Mouse (Mus musculus): ENCODE data around the gene Gm10100.
"Not testable (repeated sequence)": the region's sequence is repeated elsewhere in the genome, so short reads cannot be mapped to it uniquely, and the experiment has no call there.

The Gm10100 gene

GRCm38 (mm10) chr10:77726186-77726585, at the start of gene Gm10100:
Gene Gm10100 (plus strand): TSS chr10:77726486.
- Histone ChIP-seq H3K9me3 (ENCODE audit: low read length) (no peaks in the 10 kb centered on the region), H3K36me3 (ENCODE audit: insufficient read depth, low read length) (no peaks in the 10 kb centered on the region), H3K4me3 (replicated peaks; ENCODE audit: low read length) (no peak within 1 kb of the TSS), H3K4me1 (replicated peaks; ENCODE audit: low read depth, low read length) (no peaks in the 10 kb centered on the region), H3K27me3 (ENCODE audit: insufficient read depth, low read length) (no peaks in the 10 kb centered on the region)
- TF ChIP-seq NANOG (IDR thresholded peaks at IDR 0.05; ENCODE audit: borderline replicate concordance, low read length) (no peak), POU5F1 (IDR thresholded peaks at IDR 0.05; ENCODE audit: borderline replicate concordance, low read length) (no peak), CTCF (conservative IDR thresholded peaks at IDR 0.05; ENCODE audit: low read length) (no peak)

GRCm38 (mm10) chr10:77677562-77677961, 48.7 kb upstream of the Gm10100 start:
- peak overlapping the region; percentile 70 for H3K4me3 ChIP-seq (replicated peaks; ENCODE audit: low read length)
- TF ChIP-seq POU5F1 (IDR thresholded peaks at IDR 0.05; ENCODE audit: borderline replicate concordance, low read length): no peak
- TF ChIP-seq NANOG (IDR thresholded peaks at IDR 0.05; ENCODE audit: borderline replicate concordance, low read length): no peak
- TF ChIP-seq CTCF (conservative IDR thresholded peaks at IDR 0.05; ENCODE audit: low read length): no peak
- peaks cover 25% of the 10 kb centered on the region for H3K4me1 ChIP-seq (replicated peaks; ENCODE audit: low read depth, low read length)
- no peaks in the 10 kb centered on the region for H3K9me3 ChIP-seq (ENCODE audit: low read length)
- peaks cover 64% of the 10 kb centered on the region for H3K27me3 ChIP-seq (ENCODE audit: insufficient read depth, low read length)
- no peaks in the 10 kb centered on the region for H3K36me3 ChIP-seq (ENCODE audit: insufficient read depth, low read length)

- TF ChIP-seq POU5F1 (IDR thresholded peaks at IDR 0.05; ENCODE audit: borderline replicate concordance, low read length) (no peak), CTCF (conservative IDR thresholded peaks at IDR 0.05; ENCODE audit: low read length) (no peak), NANOG (IDR thresholded peaks at IDR 0.05; ENCODE audit: borderline replicate concordance, low read length) (no peak)
- Histone ChIP-seq H3K9me3 (ENCODE audit: low read length) (no peaks in the 10 kb centered on the region), H3K4me1 (replicated peaks; ENCODE audit: low read depth, low read length) (peaks cover 34% of the 10 kb centered on the region), H3K27me3 (ENCODE audit: insufficient read depth, low read length) (peaks cover 60% of the 10 kb centered on the region), H3K4me3 (replicated peaks; ENCODE audit: low read length) (no peak overlapping the region), H3K36me3 (ENCODE audit: insufficient read depth, low read length) (no peaks in the 10 kb centered on the region)
Observed at GRCm38 (mm10) chr10:77682994-77683393, 43.3 kb upstream of the Gm10100 start.

GRCm38 (mm10) chr10:77684181-77684580, 42.1 kb upstream of the Gm10100 start:
- H3K27me3 ChIP-seq (ENCODE audit: insufficient read depth, low read length): peaks cover 55% of the 10 kb centered on the region
- no peak overlapping the region for H3K4me3 ChIP-seq (replicated peaks; ENCODE audit: low read length)
- H3K9me3 ChIP-seq (ENCODE audit: low read length): no peaks in the 10 kb centered on the region
- peaks cover 33% of the 10 kb centered on the region for H3K4me1 ChIP-seq (replicated peaks; ENCODE audit: low read depth, low read length)
- no peak for TF ChIP-seq POU5F1 (IDR thresholded peaks at IDR 0.05; ENCODE audit: borderline replicate concordance, low read length)
- no peaks in the 10 kb centered on the region for H3K36me3 ChIP-seq (ENCODE audit: insufficient read depth, low read length)

- TF ChIP-seq NANOG (IDR thresholded peaks at IDR 0.05; ENCODE audit: borderline replicate concordance, low read length) (no peak), CTCF (conservative IDR thresholded peaks at IDR 0.05; ENCODE audit: low read length) (no peak), POU5F1 (IDR thresholded peaks at IDR 0.05; ENCODE audit: borderline replicate concordance, low read length) (no peak)
- peaks cover 41% of the 10 kb centered on the region for H3K27me3 ChIP-seq (ENCODE audit: insufficient read depth, low read length)
- no peaks in the 10 kb centered on the region for H3K36me3 ChIP-seq (ENCODE audit: insufficient read depth, low read length)
- peak within 1 kb of the TSS; percentile 4; the same call in 1 of the 2 replicates for H3K4me3 ChIP-seq (replicated peaks; ENCODE audit: low read length)
- H3K9me3 ChIP-seq (ENCODE audit: low read length): no peaks in the 10 kb centered on the region
- H3K4me1 ChIP-seq (replicated peaks; ENCODE audit: low read depth, low read length): peaks cover 47% of the 10 kb centered on the region
Observed at GRCm38 (mm10) chr10:77685895-77686664, 40.2 kb upstream of the Gm10100 start, which contains the start of gene Tspear. Gene Tspear (plus strand): TSS chr10:77686569.

GRCm38 (mm10) chr10:77687021-77687420, 39.3 kb upstream of the Gm10100 start:
- no peak for TF ChIP-seq CTCF (conservative IDR thresholded peaks at IDR 0.05; ENCODE audit: low read length)
- no peak for TF ChIP-seq POU5F1 (IDR thresholded peaks at IDR 0.05; ENCODE audit: borderline replicate concordance, low read length)
- no peak for TF ChIP-seq NANOG (IDR thresholded peaks at IDR 0.05; ENCODE audit: borderline replicate concordance, low read length)
- peaks cover 40% of the 10 kb centered on the region for H3K27me3 ChIP-seq (ENCODE audit: insufficient read depth, low read length)
- no peaks in the 10 kb centered on the region for H3K9me3 ChIP-seq (ENCODE audit: low read length)
- no peaks in the 10 kb centered on the region for H3K36me3 ChIP-seq (ENCODE audit: insufficient read depth, low read length)
- H3K4me3 ChIP-seq (replicated peaks; ENCODE audit: low read length): no peak overlapping the region
- peaks cover 47% of the 10 kb centered on the region for H3K4me1 ChIP-seq (replicated peaks; ENCODE audit: low read depth, low read length)

- Histone ChIP-seq H3K4me1 (replicated peaks; ENCODE audit: low read depth, low read length) (peaks cover 36% of the 10 kb centered on the region), H3K27me3 (ENCODE audit: insufficient read depth, low read length) (peaks cover 27% of the 10 kb centered on the region)
- H3K36me3 ChIP-seq (ENCODE audit: insufficient read depth, low read length); H3K4me3 ChIP-seq (replicated peaks; ENCODE audit: low read length); H3K9me3 ChIP-seq (ENCODE audit: low read length): not testable (repeated sequence)
Observed at GRCm38 (mm10) chr10:77690356-77690807, 35.9 kb upstream of the Gm10100 start, which contains the start of gene Gm19402. Gene Gm19402 (minus strand): TSS chr10:77690757.

- Histone ChIP-seq H3K4me3 (replicated peaks; ENCODE audit: low read length) (no peak within 1 kb of the TSS), H3K36me3 (ENCODE audit: insufficient read depth, low read length) (no peaks in the 10 kb centered on the region), H3K27me3 (ENCODE audit: insufficient read depth, low read length) (no peaks in the 10 kb centered on the region), H3K4me1 (replicated peaks; ENCODE audit: low read depth, low read length) (peaks cover 6% of the 10 kb centered on the region; the same call in 1 of the 2 replicates), H3K9me3 (ENCODE audit: low read length) (0 out of 2 replicates have a peak, but pooled peaks cover under 1% of the 10 kb centered on the region)
- TF ChIP-seq CTCF (conservative IDR thresholded peaks at IDR 0.05; ENCODE audit: low read length) (no peak), POU5F1 (IDR thresholded peaks at IDR 0.05; ENCODE audit: borderline replicate concordance, low read length) (no peak)
Observed at GRCm38 (mm10) chr10:77697133-77697532, 29.2 kb upstream of the Gm10100 start, which contains the start of gene Gm9508. Gene Gm9508 (minus strand): TSS chr10:77697233.

- H3K27me3 ChIP-seq (ENCODE audit: insufficient read depth, low read length): no peaks in the 10 kb centered on the region
- TF ChIP-seq NANOG (IDR thresholded peaks at IDR 0.05; ENCODE audit: borderline replicate concordance, low read length) (no peak), CTCF (conservative IDR thresholded peaks at IDR 0.05; ENCODE audit: low read length) (no peak), POU5F1 (IDR thresholded peaks at IDR 0.05; ENCODE audit: borderline replicate concordance, low read length) (no peak)
- H3K4me1 ChIP-seq (replicated peaks; ENCODE audit: low read depth, low read length): no peaks in the 10 kb centered on the region
- H3K36me3 ChIP-seq (ENCODE audit: insufficient read depth, low read length): no peaks in the 10 kb centered on the region
- H3K4me3 ChIP-seq (replicated peaks; ENCODE audit: low read length): no peak within 1 kb of the TSS
- peaks cover 33% of the 10 kb centered on the region for H3K9me3 ChIP-seq (ENCODE audit: low read length)
Observed at GRCm38 (mm10) chr10:77706326-77706725, 20.0 kb upstream of the Gm10100 start, which contains the start of gene Gm10272. Gene Gm10272 (plus strand): TSS chr10:77706626.

All from E14TG2a.4 (cell line).